7 mouse cellular contexts compared by ENCODE assay signal in genomic region chr2:142874562-142874961, GRCm38 (mm10). TPM values are rescaled to one million over a fixed set of nuclear protein-coding genes. Genes with fewer than 3 reads are reported as not detected.
A peak's percentile ranks its signal among the peaks of the same experiment; 100 is the strongest.
DNase-seq lines count a peak whose midpoint lies in the region; ATAC-seq and TF ChIP-seq lines count a peak whose summit lies in the region.

No protein-coding gene starts in this region.

- ATAC-seq in midbrain, postnatal 0 days (ENCODE audit: low FRiP score): no peak

- no peaks in the 10 kb centered on the region for H3K27me3 ChIP-seq in midbrain, postnatal 0 days (ENCODE audit: insufficient read depth, low read length)

- TF ChIP-seq CTCF in lung, adult 2 months (IDR thresholded peaks at IDR 0.05; ENCODE audit: insufficient read depth, low read length): no peak
- TF ChIP-seq CTCF in midbrain, postnatal 0 days (IDR thresholded peaks at IDR 0.05): no peak

- H3K27ac ChIP-seq in midbrain, postnatal 0 days (ENCODE audit: low read depth, low read length): no peak overlapping the region

- H3K4me3 ChIP-seq in lung, adult 2 months (replicated peaks; ENCODE audit: extremely low read depth, low read depth, low read length): no peak overlapping the region
- H3K4me3 ChIP-seq in midbrain, postnatal 0 days (ENCODE audit: low read depth, low read length): no peak overlapping the region

- TF ChIP-seq POLR2A in lung, adult 2 months (IDR thresholded peaks at IDR 0.05; ENCODE audit: borderline replicate concordance, extremely low read depth, low read depth, low read length): no peak

- H3K4me2 ChIP-seq in midbrain, postnatal 0 days (ENCODE audit: low read depth, low read length, poor library complexity, severe bottlenecking): no peak overlapping the region

- DNase-seq in lung, adult 18-20 months: peak; percentile 30 to 44
- no peak for DNase-seq in lung, adult 2 months
- DNase-seq in adrenal gland, adult 2 months: peak; percentile 85
- DNase-seq in heart, adult 9 months (ENCODE audit: low spot score in 2 of 2): peak; percentile 24 to 48
- DNase-seq in lung, postnatal 36 days: peak; percentile 49
- no peak for DNase-seq in left cerebral cortex, adult 8-10 months (ENCODE audit: low spot score in 2 of 2)
- DNase-seq in midbrain, postnatal 0 days (ENCODE audit: low spot score): no peak

- no peaks in the 10 kb centered on the region for H3K9me3 ChIP-seq in midbrain, postnatal 0 days (ENCODE audit: low read length)

- no peaks in the 10 kb centered on the region for H3K36me3 ChIP-seq in midbrain, postnatal 0 days (ENCODE audit: insufficient read depth, low read length)

- WGBS in lung, adult 2 months: 62% methylated on average over 2 of the region's 2 CpGs
- 84% methylated on average over 2 of the region's 2 CpGs for WGBS in midbrain, postnatal 0 days

- H3K4me1 ChIP-seq in lung, adult 2 months (ENCODE audit: control insufficient read depth, insufficient read depth, low read length): peaks cover 3% of the 10 kb centered on the region; the same call in 1 of the 2 replicates
- no peaks in the 10 kb centered on the region for H3K4me1 ChIP-seq in midbrain, postnatal 0 days (ENCODE audit: insufficient read depth, low read length)

- no peak overlapping the region for H3K9ac ChIP-seq in midbrain, postnatal 0 days (replicated peaks; ENCODE audit: low read length, poor library complexity, severe bottlenecking)

RNA-seq across cellular contexts. Expression of gene Kif16b, which starts 26.8 kb away (rescaled TPM):
- polyA plus RNA-seq in lung, adult 2 months (2012; rRNA removed): 8.0 and 13.3 TPM in 2 replicates
- 10 to 100 TPM; 22.4 to 27.2 TPM for total RNA-seq in adrenal gland, adult 2 months (2021)
- polyA plus RNA-seq in adrenal gland, adult 2 months (2012; rRNA removed): 6.9 and 9.7 TPM in 2 replicates
- 10 to 100 TPM; 17.0 to 18.0 (median 17.4) TPM for total RNA-seq in left cerebral cortex, adult 8-10 months (2022)
- total RNA-seq in midbrain, postnatal 0 days (2014; rRNA removed): 11.1 and 11.5 TPM in 2 replicates
- polyA plus RNA-seq in midbrain, postnatal 0 days (2015; fragmentation: Nextera tagmentation; extraction: Ambion mirVana): 2.3 and 2.7 TPM in 2 replicates

Comparison
In these comparisons a context has a peak if more than half of its experiments do, and no peak if none do; other contexts are left out.
1. DNase-seq: peak in lung, adult 18-20 months (2 of 2), adrenal gland, adult 2 months (single experiment), heart, adult 9 months (2 of 2) and lung, postnatal 36 days (single experiment); none in lung, adult 2 months (single experiment), left cerebral cortex, adult 8-10 months (0 of 2) and midbrain, postnatal 0 days (single experiment).